Mouse (Mus musculus): Measurements from ENCODE around the gene Arl5a. TPM values are rescaled to one million over a fixed set of nuclear protein-coding genes. Genes with fewer than 3 reads are reported as not detected.
A peak's percentile ranks its signal among the peaks of the same experiment; 100 is the strongest.

The Arl5a gene
- total RNA-seq (2021) = 10 to 100 TPM; 36.5 to 39.7 TPM
- long read RNA-seq, experiment 1, full-length matches to known transcripts = 26 of 43 reads
- long read RNA-seq, experiment 1, partial matches to known transcripts = 1 of 43 reads
- long read RNA-seq, experiment 1, other reads (novel, unspliced or antisense) = 16 of 43 reads
- long read RNA-seq, experiment 2, full-length matches to known transcripts = 37 of 50 reads
- long read RNA-seq, experiment 2, partial matches to known transcripts = 0 of 50 reads
- long read RNA-seq, experiment 2, other reads (novel, unspliced or antisense) = 13 of 50 reads

GRCm38 (mm10) chr2:52424747-52425522 is at the start of gene Arl5a:
Gene Arl5a (minus strand): TSS chr2:52424901.
- peak; percentile 99 for DNase-seq

- DNase-seq = no peak
These were observed 47.0 kb upstream of the Arl5a start for GRCm38 (mm10) chr2:52471545-52472291.

- no peak for DNase-seq
These were observed 45.4 kb upstream of the Arl5a start for GRCm38 (mm10) chr2:52470044-52470560.

GRCm38 (mm10) chr2:52467629-52468028 is 42.9 kb upstream of the Arl5a start:
- DNase-seq = no peak

- DNase-seq = no peak
These were observed 36.7 kb upstream of the Arl5a start for GRCm38 (mm10) chr2:52461206-52461967.

GRCm38 (mm10) chr2:52455606-52456479 is 31.1 kb upstream of the Arl5a start:
- DNase-seq = no peak

- no peak for DNase-seq
These were observed 25.1 kb upstream of the Arl5a start for GRCm38 (mm10) chr2:52449818-52450217.

- DNase-seq = no peak
These were observed 24.2 kb upstream of the Arl5a start for GRCm38 (mm10) chr2:52448916-52449315.

- no peak for DNase-seq
These were observed 21.9 kb upstream of the Arl5a start for GRCm38 (mm10) chr2:52446648-52447047.

GRCm38 (mm10) chr2:52442125-52442524 is 17.4 kb upstream of the Arl5a start:
- DNase-seq = no peak

- no peak for DNase-seq
These were observed 15.8 kb upstream of the Arl5a start for GRCm38 (mm10) chr2:52440420-52441015.

- no peak for DNase-seq
These were observed 13.7 kb upstream of the Arl5a start for GRCm38 (mm10) chr2:52438437-52438836.

GRCm38 (mm10) chr2:52438013-52438412 is 13.3 kb upstream of the Arl5a start:
- DNase-seq = no peak

- DNase-seq = no peak
These were observed 11.4 kb upstream of the Arl5a start for GRCm38 (mm10) chr2:52435919-52436632.

- peak; percentile 39 for DNase-seq
These were observed 8.7 kb upstream of the Arl5a start for GRCm38 (mm10) chr2:52433365-52433764.

- DNase-seq = no peak
These were observed 2.7 kb upstream of the Arl5a start for GRCm38 (mm10) chr2:52427383-52427782.

GRCm38 (mm10) chr2:52426041-52426440 is 1.3 kb upstream of the Arl5a start:
- DNase-seq = no peak

- no peak for DNase-seq
These were observed 758 bp upstream of the Arl5a start for GRCm38 (mm10) chr2:52425523-52425795.

- DNase-seq = peak; percentile 64
These were observed 413 bp downstream of the Arl5a start for GRCm38 (mm10) chr2:52424248-52424728.
